Mouse (Mus musculus) CH12.LX (cell line): Measurements from ENCODE around the gene Irak3.
A peak's percentile ranks its signal among the peaks of the same experiment; 100 is the strongest.

ENCODE experiments used
- CTCF ChIP-seq, 2 experiments: IDR thresholded peaks in 1 of 2; conservative IDR thresholded peaks in 1 of 2; 2 replicates each; pipeline ENCODE4 v1.5.1; 2011 to 2012; ENCODE audit warnings: low read depth in 2 of 2, low read length in 2 of 2, improper control_type of control experiment in 1 of 2, inconsistent platforms in 1 of 2, mild to moderate bottlenecking in 1 of 2, moderate library complexity in 1 of 2
- ELF1 ChIP-seq: IDR thresholded peaks from 2 replicates; pipeline ENCODE4 v1.6.1; 2014; ENCODE audit warnings: low read depth, mild to moderate bottlenecking, inconsistent platforms, low read length, improper control_type of control experiment
- GABPA ChIP-seq: IDR thresholded peaks from 2 replicates; pipeline ENCODE4 v1.6.1; 2012; ENCODE audit warnings: low read depth, low read length, improper control_type of control experiment, inconsistent platforms; ENCODE audit not compliant: insufficient replicate concordance
- KAT2A ChIP-seq: IDR thresholded peaks from 2 replicates; pipeline ENCODE4 v1.6.1; 2012; ENCODE audit warnings: low read length, improper control_type of control experiment, inconsistent platforms; ENCODE audit not compliant: insufficient replicate concordance
- NELFE ChIP-seq: IDR thresholded peaks from 2 replicates; pipeline ENCODE4 v1.6.1; 2011; ENCODE audit warnings: low read depth, low read length, improper control_type of control experiment
- NRF1 ChIP-seq: IDR thresholded peaks from 2 replicates; pipeline ENCODE4 v1.6.1; 2014; ENCODE audit warnings: low read depth, mild to moderate bottlenecking, inconsistent platforms, low read length, improper control_type of control experiment, moderate library complexity
- RAD21 ChIP-seq: IDR thresholded peaks from 2 replicates; pipeline ENCODE4 v1.6.1; 2011; ENCODE audit warnings: low read depth, mild to moderate bottlenecking, low read length, improper control_type of control experiment, moderate library complexity
- RCOR1 ChIP-seq: conservative IDR thresholded peaks from 2 replicates; pipeline ENCODE4 v1.6.1; 2012; ENCODE audit warnings: low read depth, mild to moderate bottlenecking, inconsistent platforms, low read length, improper control_type of control experiment
- ZC3H11A ChIP-seq: IDR thresholded peaks from 2 replicates; pipeline ENCODE4 v1.6.1; 2012; ENCODE audit warnings: low read depth, mild to moderate bottlenecking, inconsistent platforms, low read length, improper control_type of control experiment

DNA sequence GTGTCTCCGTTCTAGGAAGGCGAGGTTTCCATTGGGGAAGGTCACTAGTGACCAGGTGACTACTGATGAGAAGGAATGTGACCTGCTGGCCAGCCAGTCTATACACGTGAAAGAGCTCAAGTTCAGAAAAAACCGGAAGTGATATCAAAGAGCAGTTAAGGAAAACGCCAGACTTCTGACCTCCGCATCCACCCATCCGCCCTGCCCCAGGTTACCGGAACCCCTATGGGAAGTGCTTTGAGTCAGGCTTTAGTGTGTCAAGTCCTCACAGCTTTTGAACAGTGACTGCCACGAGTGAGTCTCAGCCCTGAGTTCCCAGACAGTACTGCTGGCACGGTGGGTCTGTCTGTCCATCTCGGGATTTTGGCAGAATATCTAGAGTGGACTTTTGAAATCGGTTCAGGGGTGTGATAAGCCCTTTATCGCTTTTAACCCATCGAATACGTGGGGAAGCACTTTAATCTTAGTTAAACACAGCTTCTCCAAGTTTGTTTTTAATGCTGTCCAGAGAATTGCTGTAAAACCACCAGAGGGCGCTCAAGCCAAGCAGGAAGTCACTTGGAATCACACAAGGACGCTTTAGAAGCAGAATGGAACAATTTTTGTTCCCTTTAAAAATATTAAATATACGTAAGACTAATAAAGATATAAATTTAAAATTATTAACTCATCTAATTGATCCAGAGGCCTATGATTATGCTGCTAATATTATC is 31.9 kb upstream of the Irak3 start:
- no peak for TF ChIP-seq GABPA
- no peak for TF ChIP-seq ZC3H11A
- no peak for TF ChIP-seq NRF1
- peak; percentile 75 to 88; a peak in 3 of 4 replicates for TF ChIP-seq CTCF (conservative IDR thresholded peaks at IDR 0.05 in 1 of 2, IDR thresholded peaks at IDR 0.05 in 1 of 2; ENCODE audit: low read depth in 2 of 2, low read length in 2 of 2)
- TF ChIP-seq NELFE: no peak
- TF ChIP-seq RAD21: peak; percentile 76
- TF ChIP-seq KAT2A: no peak
- TF ChIP-seq ELF1: peak; percentile 63
- TF ChIP-seq RCOR1: no peak
